Mouse (Mus musculus) midbrain, postnatal 0 days (tissue): ENCODE measurements at regions not wholly inside any gene's neighbourhood (a gene's known extent, or its start where the extent isn't known, plus 50 kb on each side); places are given as distances from the start of the nearest gene placed in this dataset.

Source experiments
- ATAC-seq: fragments of 200-750 bp; cut with Nextera tagmentation; 2 replicates; pipeline ENCODE4 v1.8.0; 2017; ENCODE audit warnings: moderate number of reproducible peaks, mild to moderate bottlenecking, moderate TSS enrichment, moderate library complexity; ENCODE audit not compliant: low FRiP score
- DNase-seq: peaks from one replicate; pipeline ENCODE4 v3.0.0-alpha.2; 2015; ENCODE audit warnings: low spot score
- H3K27ac ChIP-seq: fragments of 300-500 bp; sonication (generic); 2 replicates; pipeline ENCODE4 v1.5.1; 2014; ENCODE audit warnings: low read depth, mild to moderate bottlenecking, low read length, mixed read lengths
- H3K27me3 ChIP-seq: fragments of 300-500 bp; sonication (generic); 2 replicates; pipeline ENCODE4 v1.6.1; 2014; ENCODE audit warnings: low read length, control low read depth, mixed read lengths; ENCODE audit not compliant: insufficient read depth
- H3K36me3 ChIP-seq: fragments of 300-500 bp; sonication (generic); 2 replicates; pipeline ENCODE4 v1.6.1; 2014; ENCODE audit warnings: low read length, control low read depth, mixed read lengths; ENCODE audit not compliant: insufficient read depth
- H3K4me1 ChIP-seq: fragments of 300-500 bp; sonication (generic); 2 replicates; pipeline ENCODE4 v1.6.1; 2014; ENCODE audit warnings: mild to moderate bottlenecking, control low read depth, antibody characterized with exemption, low read length, mixed read lengths; ENCODE audit not compliant: insufficient read depth
- H3K4me2 ChIP-seq: fragments of 300-500 bp; sonication (generic); 2 replicates; pipeline ENCODE4 v1.6.1; 2014; ENCODE audit warnings: low read depth, mild to moderate bottlenecking, low read length, mixed read lengths; ENCODE audit not compliant: poor library complexity, severe bottlenecking
- H3K4me3 ChIP-seq: fragments of 300-500 bp; sonication (generic); 2 replicates; pipeline ENCODE4 v1.5.1; 2014; ENCODE audit warnings: low read depth, mild to moderate bottlenecking, low read length, moderate library complexity
- H3K9ac ChIP-seq: fragments of 300-500 bp; sonication (generic); replicated peaks from 2 replicates; pipeline ENCODE4 v1.6.1; 2014; ENCODE audit warnings: mild to moderate bottlenecking, low read length, moderate library complexity, mixed read lengths; ENCODE audit not compliant: poor library complexity, severe bottlenecking
- H3K9me3 ChIP-seq: fragments of 300-500 bp; sonication (generic); 2 replicates; pipeline ENCODE4 v1.6.1; 2016; ENCODE audit warnings: low read length, control low read depth
- CTCF ChIP-seq: IDR thresholded peaks from 2 replicates; pipeline ENCODE4 v1.5.1; 2016; ENCODE audit warnings: antibody characterized with exemption, mild to moderate bottlenecking
- WGBS: fragments of 180-500 bp; shearing (Covaris S2); extraction: QIAGEN DNeasy Blood & Tissue Kit; methylation state at CpG from one replicate; pipeline ENCODE4 v1.1.7; 2014; 5-methylcytosine and 5-hydroxymethylcytosine counted together

DNA sequence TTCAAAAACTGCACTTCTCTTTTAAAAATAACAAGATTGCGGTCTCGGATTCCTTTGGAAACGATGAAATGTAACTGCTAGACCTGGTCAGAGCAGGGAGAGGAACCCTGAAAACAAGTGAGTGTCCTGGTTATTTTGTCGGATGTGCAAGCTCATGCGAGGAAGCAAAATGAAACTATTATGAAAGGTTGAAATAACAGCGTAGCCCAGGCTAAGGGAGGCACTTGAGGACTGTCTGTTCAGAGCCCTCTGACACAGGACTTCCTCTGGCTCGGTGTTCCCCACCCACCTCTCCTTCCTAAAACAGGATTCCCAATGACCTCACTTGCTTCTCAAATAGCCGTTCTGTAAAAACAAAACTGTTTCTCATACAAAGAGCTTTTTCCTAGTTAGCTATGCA is 51.3 kb upstream of the S1pr1 start:
- no peaks in the 10 kb centered on the region for H3K9me3 ChIP-seq
- TF ChIP-seq CTCF, result no peak
- no peak for ATAC-seq
- DNase-seq, result no peak
- H3K4me3 ChIP-seq, result no peak overlapping the region
- no peak overlapping the region for H3K9ac ChIP-seq
- no peak overlapping the region; the same call in 1 of the 2 replicates for H3K27ac ChIP-seq
- H3K4me2 ChIP-seq, result no peak overlapping the region
- no peaks in the 10 kb centered on the region for H3K27me3 ChIP-seq
- no peaks in the 10 kb centered on the region for H3K36me3 ChIP-seq
- H3K4me1 ChIP-seq, result no peaks in the 10 kb centered on the region
- WGBS, result 84% methylated on average over 8 of the region's 8 CpGs

DNA sequence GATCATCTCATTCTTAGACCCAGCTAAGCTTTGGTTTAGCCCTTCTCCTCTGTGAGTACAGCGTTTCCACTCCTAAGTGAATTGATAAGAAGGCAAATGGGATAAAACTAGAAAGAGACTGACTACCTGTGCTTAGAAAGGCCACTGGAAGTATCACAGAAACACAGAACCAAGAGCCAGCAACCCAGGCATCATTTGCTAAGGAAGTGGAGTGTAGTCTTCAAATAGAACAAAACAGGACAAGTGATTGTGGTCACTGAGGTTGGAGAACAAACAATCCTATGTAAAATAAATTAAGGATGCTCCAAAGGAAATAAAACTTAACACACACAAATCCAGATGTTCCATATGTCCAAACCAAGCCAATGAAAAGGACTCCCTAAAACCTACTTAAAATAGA is 53.4 kb upstream of the S1pr1 start:
- no peak overlapping the region for H3K4me2 ChIP-seq

DNA sequence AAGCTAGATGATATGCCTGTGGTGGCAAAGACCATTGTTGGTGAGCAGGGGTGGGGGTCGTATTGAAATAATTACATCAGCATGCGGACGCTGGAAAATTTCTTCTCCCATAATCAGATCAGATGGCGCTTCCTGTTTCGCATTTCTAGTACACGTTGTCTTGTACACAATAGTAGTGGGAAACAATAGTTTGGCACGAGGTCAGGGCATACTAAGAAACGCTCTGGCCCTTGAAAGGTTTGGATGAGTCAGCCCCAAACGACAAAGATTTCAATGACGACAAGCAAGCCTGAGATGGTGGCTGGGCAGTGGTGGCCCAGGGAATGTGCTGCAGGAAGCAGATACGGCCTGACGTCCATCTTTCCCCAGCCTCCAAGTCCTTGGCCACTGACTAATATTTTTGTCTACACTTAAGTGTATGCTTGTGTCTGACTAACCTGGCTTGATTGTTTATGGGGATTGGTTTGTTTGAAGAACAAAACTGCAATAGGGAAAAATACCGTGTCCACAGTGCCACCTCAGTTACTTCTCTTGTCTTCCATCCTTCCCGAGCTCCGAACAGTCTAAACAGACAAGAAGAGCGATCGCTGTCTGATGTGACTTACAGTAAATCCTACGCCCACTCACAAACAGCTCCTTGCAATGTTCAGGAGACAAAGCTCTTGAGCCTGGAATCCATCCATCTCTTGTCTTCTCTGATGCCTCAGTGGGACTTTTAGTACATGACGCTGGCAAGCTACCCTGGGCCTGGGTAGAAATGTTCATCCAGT is 54.1 kb upstream of the S1pr1 start:
- WGBS, result 81% methylated on average over 19 of the region's 19 CpGs
- TF ChIP-seq CTCF, result no peak
- Histone ChIP-seq H3K27me3 (no peaks in the 10 kb centered on the region), H3K9me3 (no peaks in the 10 kb centered on the region), H3K4me3 (no peak overlapping the region), H3K36me3 (no peaks in the 10 kb centered on the region), H3K27ac (no peak overlapping the region), H3K9ac (no peak overlapping the region), H3K4me1 (no peaks in the 10 kb centered on the region), H3K4me2 (no peak overlapping the region)
- DNase-seq (no peak), ATAC-seq (no peak)

More for the DNA sequence above, 53.4 kb upstream of the S1pr1 start:
- TF ChIP-seq CTCF, result no peak
- Histone ChIP-seq H3K36me3 (no peaks in the 10 kb centered on the region), H3K9me3 (no peaks in the 10 kb centered on the region), H3K9ac (no peak overlapping the region), H3K4me1 (no peaks in the 10 kb centered on the region), H3K4me3 (no peak overlapping the region), H3K27ac (no peak overlapping the region), H3K27me3 (no peaks in the 10 kb centered on the region)
- ATAC-seq (no peak), DNase-seq (no peak)
- WGBS, result 83% methylated on average over 1 of the region's 1 CpGs

DNA sequence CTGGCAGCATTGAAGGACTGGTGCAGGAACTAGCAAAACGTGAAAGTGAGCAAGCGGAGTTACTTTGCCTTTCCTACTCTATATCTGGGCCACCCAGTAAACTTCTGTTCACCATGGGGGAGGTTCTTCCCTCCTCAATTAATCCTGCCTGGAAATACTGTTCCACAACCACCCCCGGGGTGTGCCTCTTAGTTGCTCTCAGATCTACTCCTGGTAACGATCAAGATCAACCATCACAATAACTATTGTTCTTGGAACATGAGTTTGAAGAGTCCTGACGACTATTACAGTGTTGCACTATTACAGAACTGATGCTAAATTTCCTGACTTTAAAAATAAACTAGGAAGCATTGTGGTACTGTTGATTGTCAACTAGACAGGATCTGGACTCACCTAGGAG is 57.8 kb upstream of the S1pr1 start:
- H3K27me3 ChIP-seq, result no peaks in the 10 kb centered on the region
- no peak overlapping the region for H3K9ac ChIP-seq
- no peaks in the 10 kb centered on the region for H3K4me1 ChIP-seq
- no peak overlapping the region for H3K27ac ChIP-seq
- no peak for TF ChIP-seq CTCF
- H3K36me3 ChIP-seq, result no peaks in the 10 kb centered on the region
- no peaks in the 10 kb centered on the region for H3K9me3 ChIP-seq
- no peak overlapping the region for H3K4me3 ChIP-seq
- DNase-seq, result no peak
- H3K4me2 ChIP-seq, result no peak overlapping the region
- no peak for ATAC-seq
- 84% methylated on average over 5 of the region's 5 CpGs for WGBS

DNA sequence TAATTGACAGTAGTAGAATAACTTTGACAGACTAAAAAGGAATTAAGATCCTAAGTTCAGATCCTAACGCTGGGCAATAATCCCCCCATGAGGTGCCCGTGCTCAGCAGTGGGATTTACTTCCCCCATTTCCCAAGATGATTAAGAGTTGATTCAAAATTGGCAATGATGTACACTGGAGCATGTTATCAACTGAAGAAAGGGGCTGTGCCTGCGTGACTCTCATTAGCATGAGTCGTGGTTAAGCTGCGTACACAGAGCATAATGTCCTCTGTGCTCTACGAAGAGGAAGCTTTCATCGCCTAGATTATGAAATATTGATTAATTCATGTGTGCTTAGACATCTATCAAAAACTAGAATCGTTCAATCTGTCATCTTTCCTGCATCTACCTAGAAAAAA is 59.4 kb upstream of the S1pr1 start:
- WGBS, result 15% methylated on average over 8 of the region's 8 CpGs
- peak; percentile 77; the same call in 1 of the 2 replicates for ATAC-seq

DNA sequence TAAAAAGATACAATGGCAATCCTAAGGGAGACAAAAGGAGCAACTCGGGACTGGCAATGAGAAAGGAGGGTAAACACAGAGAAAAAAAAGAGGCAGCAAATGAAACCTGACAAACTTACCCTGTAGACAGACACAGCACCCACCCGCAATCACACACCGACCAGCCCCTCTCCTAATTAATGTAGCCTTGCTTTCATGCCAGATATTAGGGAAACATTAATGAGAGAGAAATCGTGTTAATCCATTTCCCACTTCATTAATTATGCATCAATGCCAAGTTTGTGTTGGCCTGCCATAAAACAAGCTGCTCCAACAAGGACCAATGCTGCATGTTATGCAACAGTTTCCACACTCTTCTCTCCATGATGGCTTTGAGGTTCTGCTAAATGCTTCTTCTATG is 59.9 kb upstream of the S1pr1 start:
- H3K9me3 ChIP-seq, result no peaks in the 10 kb centered on the region
- no peak for TF ChIP-seq CTCF
- H3K4me1 ChIP-seq, result no peaks in the 10 kb centered on the region
- H3K4me2 ChIP-seq, result peak overlapping the region; percentile 37; the same call in 1 of the 2 replicates
- peak overlapping the region; percentile 14; the same call in 1 of the 2 replicates for H3K4me3 ChIP-seq
- H3K9ac ChIP-seq, result no peak overlapping the region
- DNase-seq (no peak), ATAC-seq (0 out of 2 replicates have a peak, but pooled peaks have one; percentile 48)
- WGBS, result 29% methylated on average over 4 of the region's 4 CpGs
- H3K27me3 ChIP-seq, result no peaks in the 10 kb centered on the region
- no peak overlapping the region for H3K27ac ChIP-seq
- no peaks in the 10 kb centered on the region for H3K36me3 ChIP-seq

More for the DNA sequence above, 59.4 kb upstream of the S1pr1 start:
- H3K4me1 ChIP-seq, result no peaks in the 10 kb centered on the region
- H3K9me3 ChIP-seq, result no peaks in the 10 kb centered on the region
- no peak overlapping the region for H3K27ac ChIP-seq
- H3K4me3 ChIP-seq, result peak overlapping the region; percentile 14; the same call in 1 of the 2 replicates
- DNase-seq, result no peak
- no peak for TF ChIP-seq CTCF
- H3K4me2 ChIP-seq, result peak overlapping the region; percentile 37
- no peak overlapping the region for H3K9ac ChIP-seq
- H3K27me3 ChIP-seq, result no peaks in the 10 kb centered on the region
- no peaks in the 10 kb centered on the region for H3K36me3 ChIP-seq
